Mouse (Mus musculus) olfactory bulb, adult 2 months (tissue): ENCODE measurements around the gene Snx9.

Experiments
- CTCF ChIP-seq: fragments of 200-500 bp; IDR thresholded peaks from 2 replicates; pipeline ENCODE4 v1.5.1; 2012; ENCODE audit warnings: low read depth, mild to moderate bottlenecking, low read length, moderate library complexity; ENCODE audit not compliant: insufficient read depth
- POLR2A ChIP-seq: fragments of 200-500 bp; IDR thresholded peaks from 2 replicates; pipeline ENCODE4 v1.6.1; 2012; ENCODE audit warnings: mild to moderate bottlenecking, low read depth, low read length, moderate library complexity; ENCODE audit not compliant: insufficient read depth

GRCm38 (mm10) chr17:5932161-5932560 lies 91.0 kb downstream of the Snx9 start:
- TF ChIP-seq POLR2A (no peak), CTCF (no peak)
